Mouse (Mus musculus): Measurements from ENCODE around the gene Hist2h2aa1. TPM values are rescaled to one million over a fixed set of nuclear protein-coding genes. Genes with fewer than 3 reads are reported as not detected.
"Not testable (repeated sequence)": the region's sequence is repeated elsewhere in the genome, so short reads cannot be mapped to it uniquely, and the experiment has no call there.

The Hist2h2aa1 gene
- polyA plus RNA-seq, 1 experiment from 2014 or later, result 55.7 TPM

- no peaks in the 10 kb centered on the region for H3K9me3 ChIP-seq (ENCODE audit: control insufficient read depth)
- 77% methylated on average over 2 of the region's 2 CpGs for WGBS
- no peak overlapping the region for H3K27ac ChIP-seq (ENCODE audit: low read depth, low read length)
- no peak overlapping the region for H3K9ac ChIP-seq (ENCODE audit: low read depth, low read length)
- no peak overlapping the region for H3K4me2 ChIP-seq (replicated peaks; ENCODE audit: low read depth)
- no peaks in the 10 kb centered on the region; the same call in 1 of the 2 replicates for H3K4me1 ChIP-seq (replicated peaks; ENCODE audit: control insufficient read depth, insufficient read depth, low read length)
- no peak for TF ChIP-seq CTCF (IDR thresholded peaks at IDR 0.05; ENCODE audit: low read depth)
- no peak overlapping the region for H3K4me3 ChIP-seq (ENCODE audit: low read depth, low read length)
- no peaks in the 10 kb centered on the region for H3K36me3 ChIP-seq (ENCODE audit: control insufficient read depth, insufficient read depth)
- no peaks in the 10 kb centered on the region for H3K27me3 ChIP-seq (replicated peaks; ENCODE audit: control insufficient read depth, insufficient read depth, low read length)
- no peak for ATAC-seq
Observed at GRCm38 (mm10) chr3:96199731-96200130, 45.6 kb upstream of the Hist2h2aa1 start.

- Histone ChIP-seq H3K4me3 (ENCODE audit: low read depth, low read length) (no peak overlapping the region), H3K27me3 (replicated peaks; ENCODE audit: control insufficient read depth, insufficient read depth, low read length) (0 out of 2 replicates have a peak, but pooled peaks cover 3% of the 10 kb centered on the region), H3K9me3 (ENCODE audit: control insufficient read depth) (no peaks in the 10 kb centered on the region), H3K4me1 (replicated peaks; ENCODE audit: control insufficient read depth, insufficient read depth, low read length) (no peaks in the 10 kb centered on the region), H3K4me2 (replicated peaks; ENCODE audit: low read depth) (no peak overlapping the region), H3K27ac (ENCODE audit: low read depth, low read length) (no peak overlapping the region), H3K36me3 (ENCODE audit: control insufficient read depth, insufficient read depth) (no peaks in the 10 kb centered on the region), H3K9ac (ENCODE audit: low read depth, low read length) (no peak overlapping the region)
- ATAC-seq, result no peak
- TF ChIP-seq CTCF (IDR thresholded peaks at IDR 0.05; ENCODE audit: low read depth), result peak; percentile 43
- WGBS, result 65% methylated on average over 3 of the region's 3 CpGs
Observed at GRCm38 (mm10) chr3:96207819-96208218, 37.5 kb upstream of the Hist2h2aa1 start.

- H3K4me1 ChIP-seq (replicated peaks; ENCODE audit: control insufficient read depth, insufficient read depth, low read length), result no peaks in the 10 kb centered on the region
- ATAC-seq, result no peak
- WGBS, result 28% methylated on average over 15 of the region's 15 CpGs
- TF ChIP-seq CTCF (IDR thresholded peaks at IDR 0.05; ENCODE audit: low read depth), result peak; percentile 61
- no peak overlapping the region for H3K9ac ChIP-seq (ENCODE audit: low read depth, low read length)
- H3K27me3 ChIP-seq (replicated peaks; ENCODE audit: control insufficient read depth, insufficient read depth, low read length), result 0 out of 2 replicates have a peak, but pooled peaks cover 3% of the 10 kb centered on the region
- H3K36me3 ChIP-seq (ENCODE audit: control insufficient read depth, insufficient read depth), result no peaks in the 10 kb centered on the region
- no peak overlapping the region for H3K4me2 ChIP-seq (replicated peaks; ENCODE audit: low read depth)
- no peak overlapping the region for H3K4me3 ChIP-seq (ENCODE audit: low read depth, low read length)
- no peaks in the 10 kb centered on the region for H3K9me3 ChIP-seq (ENCODE audit: control insufficient read depth)
- H3K27ac ChIP-seq (ENCODE audit: low read depth, low read length), result no peak overlapping the region
Observed at GRCm38 (mm10) chr3:96209242-96209641, 36.1 kb upstream of the Hist2h2aa1 start.

DNA sequence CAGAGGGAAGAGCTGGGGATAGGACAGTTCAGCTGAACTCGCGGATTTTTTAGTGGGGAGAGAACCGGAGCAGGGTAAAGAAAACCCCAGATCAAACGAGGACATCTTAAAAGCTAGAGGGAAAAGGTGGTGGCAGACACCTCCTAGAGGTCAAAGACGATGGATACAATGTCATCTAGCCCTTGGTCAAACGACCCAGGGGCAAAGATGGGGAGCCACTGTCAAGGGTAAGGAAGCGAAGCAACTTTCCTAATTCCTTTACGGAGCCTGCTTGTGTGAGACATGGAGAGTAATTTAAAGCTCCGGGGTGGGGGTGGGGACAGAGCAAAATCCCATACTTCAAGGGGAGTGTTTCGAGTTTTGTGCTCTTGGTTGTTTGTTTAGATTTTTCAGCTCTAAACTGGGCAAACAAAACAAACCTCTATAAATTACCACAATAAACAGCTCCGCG is 26.1 kb upstream of the Hist2h2aa1 start:
- Histone ChIP-seq H3K27ac (ENCODE audit: low read depth, low read length) (peak overlapping the region; percentile 92), H3K27me3 (replicated peaks; ENCODE audit: control insufficient read depth, insufficient read depth, low read length) (no peaks in the 10 kb centered on the region), H3K4me1 (replicated peaks; ENCODE audit: control insufficient read depth, insufficient read depth, low read length) (peaks cover 1% of the 10 kb centered on the region; the same call in 1 of the 2 replicates), H3K9ac (ENCODE audit: low read depth, low read length) (peak overlapping the region; percentile 35), H3K4me3 (ENCODE audit: low read depth, low read length) (peak overlapping the region; percentile 59), H3K9me3 (ENCODE audit: control insufficient read depth) (no peaks in the 10 kb centered on the region), H3K4me2 (replicated peaks; ENCODE audit: low read depth) (peak overlapping the region; percentile 76), H3K36me3 (ENCODE audit: control insufficient read depth, insufficient read depth) (no peaks in the 10 kb centered on the region)
- ATAC-seq, result peak; percentile 5; the same call in 1 of the 2 replicates
- peak; percentile 59 for TF ChIP-seq CTCF (IDR thresholded peaks at IDR 0.05; ENCODE audit: low read depth)
- 0% methylated on average over 12 of the region's 12 CpGs for WGBS

DNA sequence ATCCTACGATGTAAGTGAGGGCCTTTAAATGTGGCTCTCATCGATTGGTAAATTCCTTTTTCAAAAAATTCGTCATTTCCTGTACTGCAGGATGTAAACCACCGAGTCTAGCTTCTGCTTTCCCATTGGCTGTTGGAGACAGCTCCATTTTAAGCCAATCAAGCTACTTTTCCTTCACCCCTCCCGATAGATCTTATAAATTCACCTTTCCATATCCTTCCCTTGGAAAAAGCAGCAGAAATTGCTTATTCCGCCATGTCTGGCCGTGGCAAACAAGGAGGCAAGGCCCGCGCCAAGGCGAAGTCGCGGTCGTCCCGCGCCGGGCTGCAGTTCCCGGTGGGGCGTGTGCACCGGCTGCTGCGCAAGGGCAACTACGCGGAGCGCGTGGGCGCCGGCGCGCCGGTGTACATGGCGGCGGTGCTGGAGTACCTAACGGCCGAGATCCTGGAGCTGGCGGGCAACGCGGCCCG is 25.6 kb upstream of the Hist2h2aa1 start, which contains the start of the genes Bola1 and Hist2h2ab:
Gene Bola1 (minus strand): TSS at position 49 of the 470 bp plus-strand sequence.
Gene Hist2h2ab (plus strand): TSS at position 205 of the 470 bp plus-strand sequence.
- peak; percentile 79 for ATAC-seq
- H3K27ac ChIP-seq (ENCODE audit: low read depth, low read length), result peak within 1 kb of the TSS; percentile 92
- no peaks in the 10 kb centered on the region for H3K27me3 ChIP-seq (replicated peaks; ENCODE audit: control insufficient read depth, insufficient read depth, low read length)
- H3K4me1 ChIP-seq (replicated peaks; ENCODE audit: control insufficient read depth, insufficient read depth, low read length), result peaks cover 3% of the 10 kb centered on the region; the same call in 1 of the 2 replicates
- peak within 1 kb of the TSS; percentile 59 for H3K4me3 ChIP-seq (ENCODE audit: low read depth, low read length)
- no peaks in the 10 kb centered on the region for H3K9me3 ChIP-seq (ENCODE audit: control insufficient read depth)
- 1% methylated on average over 37 of the region's 37 CpGs for WGBS
- H3K36me3 ChIP-seq (ENCODE audit: control insufficient read depth, insufficient read depth), result no peaks in the 10 kb centered on the region
- H3K4me2 ChIP-seq (replicated peaks; ENCODE audit: low read depth), result peak within 1 kb of the TSS; percentile 76
- peak within 1 kb of the TSS; percentile 70 for H3K9ac ChIP-seq (ENCODE audit: low read depth, low read length)
- no peak for TF ChIP-seq CTCF (IDR thresholded peaks at IDR 0.05; ENCODE audit: low read depth)

GRCm38 (mm10) chr3:96220131-96220764 is 25.0 kb upstream of the Hist2h2aa1 start:
- H3K36me3 ChIP-seq (ENCODE audit: control insufficient read depth, insufficient read depth); H3K4me1 ChIP-seq (replicated peaks; ENCODE audit: control insufficient read depth, insufficient read depth, low read length); H3K27me3 ChIP-seq (replicated peaks; ENCODE audit: control insufficient read depth, insufficient read depth, low read length); H3K9me3 ChIP-seq (ENCODE audit: control insufficient read depth): not testable (repeated sequence)
- Histone ChIP-seq H3K4me3 (ENCODE audit: low read depth, low read length) (peak overlapping the region; percentile 59), H3K9ac (ENCODE audit: low read depth, low read length) (peak overlapping the region; percentile 70), H3K4me2 (replicated peaks; ENCODE audit: low read depth) (peak overlapping the region; percentile 76), H3K27ac (ENCODE audit: low read depth, low read length) (peak overlapping the region; percentile 92)
- under 1% methylated on average over 38 of the region's 47 CpGs for WGBS
- ATAC-seq, result peak; percentile 4; the same call in 1 of the 2 replicates
